Mouse (Mus musculus): ENCODE results near the gene Ly6g5b. TPM values are rescaled to one million over a fixed set of nuclear protein-coding genes. Genes with fewer than 3 reads are reported as not detected.
"Not testable (repeated sequence)": the region's sequence is repeated elsewhere in the genome, so short reads cannot be mapped to it uniquely, and the experiment has no call there.

Gene Ly6g5b
- polyA plus RNA-seq, 1 experiment = 1.0 TPM

DNA sequence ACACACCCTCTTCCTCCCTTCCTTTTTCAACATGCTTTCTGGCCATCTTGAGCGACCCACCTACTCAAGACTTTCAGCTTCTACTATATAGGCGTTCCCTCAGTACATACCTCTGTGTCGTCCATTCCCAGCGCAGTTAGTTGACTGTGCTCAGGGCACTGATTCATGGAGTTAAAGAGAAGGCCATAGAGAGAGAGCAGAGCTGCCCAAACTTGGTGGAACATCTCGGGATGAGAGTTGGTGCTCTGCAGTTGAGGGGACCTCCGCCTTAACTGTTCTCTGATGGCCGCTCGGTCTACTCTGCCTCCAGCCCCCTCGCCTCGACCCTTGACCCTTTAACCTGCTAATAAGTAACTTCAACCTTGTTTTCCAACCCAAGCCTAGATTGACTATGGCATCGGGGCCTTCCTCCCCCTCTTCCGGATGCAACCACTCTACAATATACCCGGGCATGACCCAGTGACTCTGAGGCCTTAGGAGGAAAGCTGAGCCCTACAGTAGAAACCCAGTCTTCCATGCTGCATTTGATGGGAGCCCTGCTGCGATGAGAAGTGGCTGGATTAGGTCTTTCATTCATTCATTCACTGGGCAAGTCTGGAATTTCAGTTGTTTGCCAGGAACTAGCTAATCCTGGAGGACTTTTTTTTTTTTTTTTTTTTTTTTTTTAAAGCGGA, 16.4 kb upstream of the Ly6g5b start, which contains the start of gene Apom:
TSS of gene Apom (minus strand) at position 551 of the 674 bp plus-strand sequence.
- no peaks in the 10 kb centered on the region for H3K36me3 ChIP-seq (ENCODE audit: control insufficient read depth, insufficient read depth, low read length)
- H3K4me1 ChIP-seq (ENCODE audit: control insufficient read depth, insufficient read depth, low read length) = peaks cover 13% of the 10 kb centered on the region; the same call in 1 of the 2 replicates
- H3K27ac ChIP-seq (ENCODE audit: insufficient read depth, low read depth, low read length) = no peak within 1 kb of the TSS; the same call in 1 of the 2 replicates
- WGBS = 48% methylated on average over 15 of the region's 15 CpGs
- TF ChIP-seq POLR2A (IDR thresholded peaks at IDR 0.05; ENCODE audit: low read depth, low read length) (no peak), CTCF (conservative IDR thresholded peaks at IDR 0.05; ENCODE audit: insufficient read depth, insufficient read length, low read depth, low read length) (no peak)
- H3K27me3 ChIP-seq (replicated peaks; ENCODE audit: control insufficient read depth, insufficient read depth, low read length) = no peaks in the 10 kb centered on the region
- peak; percentile 61 for DNase-seq
- H3K4me3 ChIP-seq (ENCODE audit: insufficient read depth, low read depth, low read length) = peak within 1 kb of the TSS; percentile 24

DNA sequence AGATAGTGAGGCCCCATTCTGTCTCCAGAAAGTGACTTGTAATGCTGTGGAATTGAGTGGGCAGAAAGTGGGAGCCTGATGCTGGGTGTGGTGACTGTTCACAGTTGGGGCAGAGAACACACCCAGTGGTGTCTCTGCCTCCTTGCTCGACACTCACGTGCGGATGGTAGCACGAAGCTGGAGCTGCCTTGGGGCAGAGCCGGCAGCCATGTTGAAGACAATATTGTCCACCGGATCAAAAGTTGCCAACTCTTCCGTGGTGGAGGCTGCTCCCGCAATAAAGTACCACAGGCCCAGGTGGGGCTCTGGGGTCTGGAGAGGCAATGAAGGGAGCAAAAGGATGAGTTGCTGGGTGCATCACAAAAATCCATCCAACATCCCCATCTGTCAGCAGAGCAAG, 15.8 kb upstream of the Ly6g5b start:
- TF ChIP-seq POLR2A (IDR thresholded peaks at IDR 0.05; ENCODE audit: low read depth, low read length) (no peak), CTCF (conservative IDR thresholded peaks at IDR 0.05; ENCODE audit: insufficient read depth, insufficient read length, low read depth, low read length) (no peak)
- Histone ChIP-seq H3K36me3 (ENCODE audit: control insufficient read depth, insufficient read depth, low read length) (no peaks in the 10 kb centered on the region), H3K27ac (ENCODE audit: insufficient read depth, low read depth, low read length) (no peak overlapping the region), H3K27me3 (replicated peaks; ENCODE audit: control insufficient read depth, insufficient read depth, low read length) (no peaks in the 10 kb centered on the region), H3K4me1 (ENCODE audit: control insufficient read depth, insufficient read depth, low read length) (peaks cover 11% of the 10 kb centered on the region; the same call in 1 of the 2 replicates), H3K4me3 (ENCODE audit: insufficient read depth, low read depth, low read length) (peak overlapping the region; percentile 24; the same call in 1 of the 2 replicates)
- WGBS = 90% methylated on average over 8 of the region's 8 CpGs
- no peak for DNase-seq

DNA sequence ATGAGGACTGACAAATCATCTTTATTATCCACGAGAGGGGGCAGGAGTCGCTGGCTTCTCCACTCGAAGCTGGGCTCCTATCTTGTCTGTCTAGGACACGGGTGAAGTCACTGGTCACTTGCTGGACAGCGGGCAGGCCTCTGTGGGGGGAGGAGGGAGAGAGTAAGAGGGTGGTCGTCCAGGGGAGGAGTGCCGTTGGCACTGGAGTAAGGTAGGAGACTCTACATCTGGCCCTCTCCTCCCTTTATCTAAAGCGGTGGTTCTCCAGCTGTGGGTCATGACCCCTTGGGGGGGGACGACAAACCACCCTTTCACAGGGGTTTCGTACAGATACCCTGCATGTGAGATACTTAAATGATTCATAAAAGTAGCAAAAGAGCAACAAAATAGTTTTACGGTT, 13.8 kb upstream of the Ly6g5b start:
- H3K27ac ChIP-seq (ENCODE audit: insufficient read depth, low read depth, low read length) = no peak overlapping the region
- no peak overlapping the region for H3K4me3 ChIP-seq (ENCODE audit: insufficient read depth, low read depth, low read length)
- no peak for DNase-seq
- H3K36me3 ChIP-seq (ENCODE audit: control insufficient read depth, insufficient read depth, low read length) = no peaks in the 10 kb centered on the region; the same call in 1 of the 2 replicates
- peaks cover 23% of the 10 kb centered on the region; the same call in 1 of the 2 replicates for H3K4me1 ChIP-seq (ENCODE audit: control insufficient read depth, insufficient read depth, low read length)
- H3K27me3 ChIP-seq (replicated peaks; ENCODE audit: control insufficient read depth, insufficient read depth, low read length) = no peaks in the 10 kb centered on the region
- TF ChIP-seq CTCF (conservative IDR thresholded peaks at IDR 0.05; ENCODE audit: insufficient read depth, insufficient read length, low read depth, low read length) (no peak), POLR2A (IDR thresholded peaks at IDR 0.05; ENCODE audit: low read depth, low read length) (no peak)
- 52% methylated on average over 11 of the region's 11 CpGs for WGBS

GRCm38 (mm10) chr17:35127017-35127416, 11.8 kb upstream of the Ly6g5b start:
- no peak for DNase-seq
- WGBS = 52% methylated on average over 13 of the region's 13 CpGs
- Histone ChIP-seq H3K27ac (ENCODE audit: insufficient read depth, low read depth, low read length) (peak overlapping the region; percentile 87; the same call in 1 of the 2 replicates), H3K4me3 (ENCODE audit: insufficient read depth, low read depth, low read length) (peak overlapping the region; percentile 96), H3K4me1 (ENCODE audit: control insufficient read depth, insufficient read depth, low read length) (peaks cover 23% of the 10 kb centered on the region; the same call in 1 of the 2 replicates), H3K27me3 (replicated peaks; ENCODE audit: control insufficient read depth, insufficient read depth, low read length) (no peaks in the 10 kb centered on the region), H3K36me3 (ENCODE audit: control insufficient read depth, insufficient read depth, low read length) (no peaks in the 10 kb centered on the region; the same call in 1 of the 2 replicates)
- TF ChIP-seq CTCF (conservative IDR thresholded peaks at IDR 0.05; ENCODE audit: insufficient read depth, insufficient read length, low read depth, low read length) (no peak), POLR2A (IDR thresholded peaks at IDR 0.05; ENCODE audit: low read depth, low read length) (no peak)

GRCm38 (mm10) chr17:35126206-35126611, 11.0 kb upstream of the Ly6g5b start, which contains the start of gene D17H6S53E:
D17H6S53E (plus strand) TSS chr17:35126373.
- Histone ChIP-seq H3K36me3 (ENCODE audit: control insufficient read depth, insufficient read depth, low read length) (no peaks in the 10 kb centered on the region; the same call in 1 of the 2 replicates), H3K4me3 (ENCODE audit: insufficient read depth, low read depth, low read length) (peak within 1 kb of the TSS; percentile 96), H3K27me3 (replicated peaks; ENCODE audit: control insufficient read depth, insufficient read depth, low read length) (no peaks in the 10 kb centered on the region), H3K27ac (ENCODE audit: insufficient read depth, low read depth, low read length) (peak within 1 kb of the TSS; percentile 87), H3K4me1 (ENCODE audit: control insufficient read depth, insufficient read depth, low read length) (peaks cover 23% of the 10 kb centered on the region; the same call in 1 of the 2 replicates)
- peak; percentile 82 for DNase-seq
- under 1% methylated on average over 36 of the region's 36 CpGs for WGBS
- peak; percentile 48 for TF ChIP-seq POLR2A (IDR thresholded peaks at IDR 0.05; ENCODE audit: low read depth, low read length)
- TF ChIP-seq CTCF (conservative IDR thresholded peaks at IDR 0.05; ENCODE audit: insufficient read depth, insufficient read length, low read depth, low read length) = no peak

GRCm38 (mm10) chr17:35125578-35125977, 10.3 kb upstream of the Ly6g5b start:
- 23% methylated on average over 6 of the region's 6 CpGs for WGBS
- no peak for TF ChIP-seq CTCF (conservative IDR thresholded peaks at IDR 0.05; ENCODE audit: insufficient read depth, insufficient read length, low read depth, low read length)
- TF ChIP-seq POLR2A (IDR thresholded peaks at IDR 0.05; ENCODE audit: low read depth, low read length) = no peak
- DNase-seq = peak; percentile 30

DNA sequence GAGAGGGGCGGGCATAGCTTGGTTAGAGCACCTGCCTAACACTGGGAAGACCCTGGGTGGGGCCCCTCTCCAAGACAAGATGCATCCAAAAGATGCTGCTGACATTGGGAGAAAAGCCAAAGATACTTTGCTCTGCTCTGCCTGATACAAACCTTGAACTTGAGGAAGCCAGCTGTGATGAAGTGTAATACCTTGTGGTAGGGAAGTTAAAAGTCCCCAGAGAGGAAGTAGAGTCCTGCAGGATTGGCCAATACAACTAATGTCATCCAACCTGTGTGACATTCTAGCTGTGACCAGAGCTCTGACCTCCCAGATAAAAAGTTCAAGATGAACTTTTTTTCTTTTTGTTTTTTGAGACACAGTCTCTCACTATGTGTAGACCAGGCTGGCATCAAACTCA, 9.9 kb upstream of the Ly6g5b start:
- Histone ChIP-seq H3K27ac (ENCODE audit: insufficient read depth, low read depth, low read length) (peak overlapping the region; percentile 61; the same call in 1 of the 2 replicates), H3K4me3 (ENCODE audit: insufficient read depth, low read depth, low read length) (no peak overlapping the region), H3K36me3 (ENCODE audit: control insufficient read depth, insufficient read depth, low read length) (no peaks in the 10 kb centered on the region; the same call in 1 of the 2 replicates), H3K4me1 (ENCODE audit: control insufficient read depth, insufficient read depth, low read length) (peaks cover 25% of the 10 kb centered on the region; the same call in 1 of the 2 replicates), H3K27me3 (replicated peaks; ENCODE audit: control insufficient read depth, insufficient read depth, low read length) (no peaks in the 10 kb centered on the region)
- TF ChIP-seq POLR2A (IDR thresholded peaks at IDR 0.05; ENCODE audit: low read depth, low read length) (no peak), CTCF (conservative IDR thresholded peaks at IDR 0.05; ENCODE audit: insufficient read depth, insufficient read length, low read depth, low read length) (no peak)
- WGBS = 96% methylated on average over 1 of the region's 1 CpGs
- DNase-seq = no peak

More at GRCm38 (mm10) chr17:35125578-35125977, 10.3 kb upstream of the Ly6g5b start:
- peak overlapping the region; percentile 61; the same call in 1 of the 2 replicates for H3K27ac ChIP-seq (ENCODE audit: insufficient read depth, low read depth, low read length)
- H3K27me3 ChIP-seq (replicated peaks; ENCODE audit: control insufficient read depth, insufficient read depth, low read length) = no peaks in the 10 kb centered on the region
- peak overlapping the region; percentile 96 for H3K4me3 ChIP-seq (ENCODE audit: insufficient read depth, low read depth, low read length)
- H3K36me3 ChIP-seq (ENCODE audit: control insufficient read depth, insufficient read depth, low read length) = no peaks in the 10 kb centered on the region; the same call in 1 of the 2 replicates
- peaks cover 23% of the 10 kb centered on the region; the same call in 1 of the 2 replicates for H3K4me1 ChIP-seq (ENCODE audit: control insufficient read depth, insufficient read depth, low read length)

- peak overlapping the region; percentile 21; the same call in 1 of the 2 replicates for H3K27ac ChIP-seq (ENCODE audit: insufficient read depth, low read depth, low read length)
- DNase-seq = peak; percentile 62
- not testable (repeated sequence) for H3K36me3 ChIP-seq (ENCODE audit: control insufficient read depth, insufficient read depth, low read length); H3K4me3 ChIP-seq (ENCODE audit: insufficient read depth, low read depth, low read length); H3K27me3 ChIP-seq (replicated peaks; ENCODE audit: control insufficient read depth, insufficient read depth, low read length)
- H3K4me1 ChIP-seq (ENCODE audit: control insufficient read depth, insufficient read depth, low read length) = peaks cover 26% of the 10 kb centered on the region; the same call in 1 of the 2 replicates
- WGBS = 80% methylated on average over 12 of the region's 12 CpGs
Measured at GRCm38 (mm10) chr17:35124261-35124896, 9.2 kb upstream of the Ly6g5b start.

DNA sequence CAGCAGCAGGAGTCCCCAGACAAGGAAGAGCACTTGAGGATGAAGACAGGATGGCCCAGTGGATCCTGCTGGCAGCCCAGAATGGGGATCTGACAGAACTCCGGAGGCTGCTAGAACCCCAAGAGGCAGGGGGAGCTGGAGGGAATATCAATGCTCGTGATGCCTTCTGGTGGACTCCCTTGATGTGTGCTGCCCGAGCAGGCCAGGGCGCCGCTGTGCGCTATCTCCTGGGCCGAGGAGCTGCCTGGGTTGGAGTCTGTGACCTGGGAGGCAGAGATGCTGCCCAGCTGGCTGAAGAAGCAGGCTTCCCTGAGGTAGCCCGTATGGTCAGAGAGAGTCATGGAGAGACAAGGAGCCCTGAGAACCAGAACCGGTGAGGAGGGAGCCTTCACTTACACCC, 8.1 kb upstream of the Ly6g5b start:
- not testable (repeated sequence) for H3K36me3 ChIP-seq (ENCODE audit: control insufficient read depth, insufficient read depth, low read length); H3K27me3 ChIP-seq (replicated peaks; ENCODE audit: control insufficient read depth, insufficient read depth, low read length); DNase-seq; H3K27ac ChIP-seq (ENCODE audit: insufficient read depth, low read depth, low read length); H3K4me3 ChIP-seq (ENCODE audit: insufficient read depth, low read depth, low read length)
- peaks cover 26% of the 10 kb centered on the region; the same call in 1 of the 2 replicates for H3K4me1 ChIP-seq (ENCODE audit: control insufficient read depth, insufficient read depth, low read length)
- WGBS = 93% methylated on average over 9 of the region's 9 CpGs

All from kidney, adult 2 months (tissue).